Mouse (Mus musculus): ENCODE data around the gene Mrpl16. TPM values are rescaled to one million over a fixed set of nuclear protein-coding genes. Genes with fewer than 3 reads are reported as not detected.
A peak's percentile ranks its signal among the peaks of the same experiment; 100 is the strongest.

Gene Mrpl16
- 45.7 and 46.3 TPM in 2 replicates for polyA plus RNA-seq (2015; fragmentation: Nextera tagmentation; extraction: Ambion mirVana)

DNA sequence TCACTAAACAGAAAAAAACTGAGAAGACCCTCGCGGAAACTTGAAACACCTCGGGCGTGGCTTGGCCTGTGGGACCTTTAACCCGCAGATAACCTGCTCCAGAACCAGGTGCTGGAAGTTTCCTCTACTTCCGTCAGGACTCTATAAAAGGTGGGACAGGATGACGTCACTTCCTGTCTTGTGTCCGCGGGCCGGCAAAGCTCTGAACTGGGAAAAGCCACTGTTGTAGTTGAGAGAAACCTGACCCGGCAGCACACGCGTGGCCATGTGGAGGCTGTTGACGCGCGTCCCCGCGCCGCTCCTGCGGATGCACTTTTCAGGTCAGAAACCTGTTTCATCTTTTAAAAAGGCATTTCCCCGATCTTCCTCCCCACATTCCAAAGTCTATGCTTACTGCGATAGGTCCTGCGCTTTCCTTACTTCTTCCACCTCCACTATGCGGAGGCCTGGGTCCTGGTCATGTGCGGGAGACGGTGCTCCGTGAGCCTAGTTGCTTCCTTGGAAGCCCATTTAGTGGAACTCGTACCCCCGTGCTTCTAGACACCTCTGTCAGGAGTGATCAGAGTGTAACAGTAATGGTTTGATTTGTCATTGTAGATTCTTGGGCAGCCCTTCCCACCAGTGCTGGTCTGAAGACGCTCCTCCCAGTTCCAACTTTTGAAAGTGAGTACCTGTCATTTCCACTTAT is at the start of gene Mrpl16:
Gene Mrpl16 (plus strand): TSS at position 187 of the 688 bp plus-strand sequence.
- Histone ChIP-seq H3K4me1 (ENCODE audit: control insufficient read depth, insufficient read depth, low read length) (peaks cover 8% of the 10 kb centered on the region), H3K9me3 (replicated peaks; ENCODE audit: control insufficient read depth, low read length, poor library complexity, severe bottlenecking) (no peaks in the 10 kb centered on the region), H3K27me3 (ENCODE audit: control insufficient read depth, insufficient read depth, low read depth, low read length) (no peaks in the 10 kb centered on the region), H3K27ac (ENCODE audit: low read length) (peak within 1 kb of the TSS; percentile 10; the same call in 1 of the 2 replicates), H3K4me2 (ENCODE audit: low read length) (peak within 1 kb of the TSS; percentile 71), H3K9ac (ENCODE audit: low read depth, low read length) (peak within 1 kb of the TSS; percentile 65), H3K4me3 (ENCODE audit: low read depth, low read length) (peak within 1 kb of the TSS; percentile 54), H3K36me3 (ENCODE audit: control insufficient read depth, insufficient read depth, low read length) (peaks cover 8% of the 10 kb centered on the region)
- 1% methylated on average over 30 of the region's 30 CpGs for WGBS
- ATAC-seq, result peak; percentile 93

DNA sequence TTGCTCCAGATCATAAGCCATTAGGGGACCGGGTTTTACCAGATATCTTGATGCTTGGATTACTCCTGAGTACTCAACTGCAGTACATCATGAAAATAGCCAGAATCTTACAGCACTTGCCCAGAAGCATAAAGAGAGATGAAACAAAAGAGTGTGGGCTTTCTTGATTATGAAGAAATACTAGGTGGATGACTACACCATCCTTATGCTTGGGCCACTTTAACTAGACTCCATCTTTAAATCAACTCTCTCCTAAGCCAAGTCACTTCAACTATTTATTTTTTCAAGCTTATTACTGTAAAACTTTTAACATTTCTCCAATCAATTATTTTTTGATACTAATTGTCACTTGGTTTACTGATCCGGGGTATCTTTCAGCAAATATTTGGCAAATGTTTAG is 46.3 kb upstream of the Mrpl16 start:
- no peak for ATAC-seq
- Histone ChIP-seq H3K4me2 (ENCODE audit: low read length) (no peak overlapping the region), H3K36me3 (ENCODE audit: control insufficient read depth, insufficient read depth, low read length) (no peaks in the 10 kb centered on the region), H3K27ac (ENCODE audit: low read length) (no peak overlapping the region), H3K4me1 (ENCODE audit: control insufficient read depth, insufficient read depth, low read length) (no peaks in the 10 kb centered on the region), H3K9ac (ENCODE audit: low read depth, low read length) (no peak overlapping the region), H3K9me3 (replicated peaks; ENCODE audit: control insufficient read depth, low read length, poor library complexity, severe bottlenecking) (no peaks in the 10 kb centered on the region), H3K27me3 (ENCODE audit: control insufficient read depth, insufficient read depth, low read depth, low read length) (no peaks in the 10 kb centered on the region), H3K4me3 (ENCODE audit: low read depth, low read length) (no peak overlapping the region)
- WGBS, result 92% methylated on average over 2 of the region's 2 CpGs

DNA sequence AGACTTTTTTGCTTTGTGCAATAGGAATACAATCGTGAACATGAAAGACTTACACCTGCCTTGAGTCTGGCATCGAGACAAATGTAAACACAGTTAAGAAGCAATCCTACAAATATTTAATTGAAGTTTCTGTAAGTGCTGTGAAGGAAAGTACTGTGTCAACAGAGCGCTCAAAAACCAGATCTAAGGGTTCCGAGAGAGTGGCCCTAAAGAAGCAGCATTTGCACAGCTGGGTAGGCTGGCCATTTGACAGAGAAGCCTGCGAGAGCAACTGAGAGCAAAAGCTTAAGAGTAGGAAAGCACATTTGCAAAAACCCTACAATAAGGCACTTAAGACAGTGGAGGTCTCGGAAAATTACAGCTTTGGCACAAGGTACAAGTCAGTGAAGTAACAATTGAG is 45.9 kb upstream of the Mrpl16 start:
- Histone ChIP-seq H3K27ac (ENCODE audit: low read length) (no peak overlapping the region), H3K4me1 (ENCODE audit: control insufficient read depth, insufficient read depth, low read length) (no peaks in the 10 kb centered on the region), H3K27me3 (ENCODE audit: control insufficient read depth, insufficient read depth, low read depth, low read length) (no peaks in the 10 kb centered on the region), H3K9ac (ENCODE audit: low read depth, low read length) (no peak overlapping the region), H3K36me3 (ENCODE audit: control insufficient read depth, insufficient read depth, low read length) (no peaks in the 10 kb centered on the region), H3K9me3 (replicated peaks; ENCODE audit: control insufficient read depth, low read length, poor library complexity, severe bottlenecking) (no peaks in the 10 kb centered on the region), H3K4me3 (ENCODE audit: low read depth, low read length) (no peak overlapping the region), H3K4me2 (ENCODE audit: low read length) (no peak overlapping the region)
- no peak for ATAC-seq
- 84% methylated on average over 6 of the region's 6 CpGs for WGBS

DNA sequence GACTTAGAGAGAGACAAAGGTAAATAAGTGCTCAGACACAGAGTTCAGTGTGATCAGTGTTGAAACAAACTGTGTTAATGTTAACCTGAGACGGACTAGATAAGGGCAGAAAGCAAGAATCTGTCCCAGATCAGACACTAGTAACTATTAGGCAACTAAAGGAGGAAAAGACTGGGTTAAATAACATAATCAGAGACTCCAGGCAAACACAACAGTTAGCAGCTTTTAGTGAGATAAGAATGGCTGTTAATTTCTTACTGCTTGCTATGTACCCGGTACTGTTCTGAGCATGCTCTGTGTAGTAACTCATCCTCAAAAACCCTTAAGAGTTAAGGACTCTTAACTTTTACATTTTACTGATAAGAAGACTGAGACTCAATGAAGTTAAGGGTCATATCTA is 44.3 kb upstream of the Mrpl16 start:
- Histone ChIP-seq H3K9ac (ENCODE audit: low read depth, low read length) (no peak overlapping the region), H3K27ac (ENCODE audit: low read length) (no peak overlapping the region), H3K36me3 (ENCODE audit: control insufficient read depth, insufficient read depth, low read length) (no peaks in the 10 kb centered on the region), H3K9me3 (replicated peaks; ENCODE audit: control insufficient read depth, low read length, poor library complexity, severe bottlenecking) (no peaks in the 10 kb centered on the region), H3K27me3 (ENCODE audit: control insufficient read depth, insufficient read depth, low read depth, low read length) (no peaks in the 10 kb centered on the region), H3K4me3 (ENCODE audit: low read depth, low read length) (no peak overlapping the region), H3K4me2 (ENCODE audit: low read length) (no peak overlapping the region), H3K4me1 (ENCODE audit: control insufficient read depth, insufficient read depth, low read length) (no peaks in the 10 kb centered on the region)
- no peak for ATAC-seq
- WGBS, result 88% methylated on average over 2 of the region's 2 CpGs

DNA sequence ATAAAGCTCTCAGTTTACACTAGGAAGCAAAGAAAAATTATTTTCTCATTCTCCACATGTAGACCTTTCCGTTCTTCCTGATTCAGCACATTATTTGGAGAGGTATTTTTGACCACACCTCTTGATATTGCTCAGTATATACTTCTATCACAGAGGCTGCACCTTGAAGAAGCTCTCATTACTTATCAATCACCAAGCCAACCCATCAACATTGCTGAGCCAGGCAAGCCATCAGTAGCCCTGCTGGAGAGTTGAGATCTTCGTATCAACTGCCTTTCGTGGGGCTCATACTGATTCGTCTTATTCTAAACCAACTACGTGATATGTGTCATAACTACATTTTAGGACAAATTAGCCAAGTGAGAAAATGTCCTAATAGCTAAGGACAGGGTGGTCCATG is 42.9 kb upstream of the Mrpl16 start:
- Histone ChIP-seq H3K27ac (ENCODE audit: low read length) (no peak overlapping the region), H3K4me2 (ENCODE audit: low read length) (no peak overlapping the region), H3K4me1 (ENCODE audit: control insufficient read depth, insufficient read depth, low read length) (no peaks in the 10 kb centered on the region), H3K27me3 (ENCODE audit: control insufficient read depth, insufficient read depth, low read depth, low read length) (no peaks in the 10 kb centered on the region), H3K9me3 (replicated peaks; ENCODE audit: control insufficient read depth, low read length, poor library complexity, severe bottlenecking) (no peaks in the 10 kb centered on the region), H3K36me3 (ENCODE audit: control insufficient read depth, insufficient read depth, low read length) (no peaks in the 10 kb centered on the region), H3K9ac (ENCODE audit: low read depth, low read length) (no peak overlapping the region), H3K4me3 (ENCODE audit: low read depth, low read length) (no peak overlapping the region)
- no peak for ATAC-seq
- WGBS, result 96% methylated on average over 5 of the region's 5 CpGs

DNA sequence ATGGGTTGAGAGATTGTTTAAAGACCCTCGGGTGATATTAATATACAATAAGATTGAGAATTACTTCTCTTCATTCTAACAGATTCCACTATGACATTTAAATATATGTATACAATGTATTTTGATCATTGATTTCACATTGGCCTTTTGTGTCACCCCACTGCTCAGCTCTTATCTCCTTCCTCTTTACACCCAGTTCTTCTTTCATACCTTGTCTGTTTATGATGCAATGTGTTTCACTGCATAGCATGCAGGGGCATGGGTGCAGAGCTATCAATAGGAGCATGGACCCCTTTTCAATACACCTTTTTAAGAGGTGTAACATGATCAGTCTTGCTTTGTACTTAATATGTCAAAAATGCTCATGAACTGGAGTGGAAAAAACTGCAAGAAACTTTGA is 39.9 kb upstream of the Mrpl16 start:
- no peaks in the 10 kb centered on the region for H3K9me3 ChIP-seq (replicated peaks; ENCODE audit: control insufficient read depth, low read length, poor library complexity, severe bottlenecking)
- H3K4me3 ChIP-seq (ENCODE audit: low read depth, low read length), result no peak overlapping the region
- no peaks in the 10 kb centered on the region for H3K4me1 ChIP-seq (ENCODE audit: control insufficient read depth, insufficient read depth, low read length)
- no peak overlapping the region for H3K4me2 ChIP-seq (ENCODE audit: low read length)
- no peaks in the 10 kb centered on the region for H3K36me3 ChIP-seq (ENCODE audit: control insufficient read depth, insufficient read depth, low read length)
- H3K27ac ChIP-seq (ENCODE audit: low read length), result no peak overlapping the region
- H3K27me3 ChIP-seq (ENCODE audit: control insufficient read depth, insufficient read depth, low read depth, low read length), result no peaks in the 10 kb centered on the region
- no peak overlapping the region for H3K9ac ChIP-seq (ENCODE audit: low read depth, low read length)
- no peak for ATAC-seq
- WGBS, result 83% methylated on average over 1 of the region's 1 CpGs

DNA sequence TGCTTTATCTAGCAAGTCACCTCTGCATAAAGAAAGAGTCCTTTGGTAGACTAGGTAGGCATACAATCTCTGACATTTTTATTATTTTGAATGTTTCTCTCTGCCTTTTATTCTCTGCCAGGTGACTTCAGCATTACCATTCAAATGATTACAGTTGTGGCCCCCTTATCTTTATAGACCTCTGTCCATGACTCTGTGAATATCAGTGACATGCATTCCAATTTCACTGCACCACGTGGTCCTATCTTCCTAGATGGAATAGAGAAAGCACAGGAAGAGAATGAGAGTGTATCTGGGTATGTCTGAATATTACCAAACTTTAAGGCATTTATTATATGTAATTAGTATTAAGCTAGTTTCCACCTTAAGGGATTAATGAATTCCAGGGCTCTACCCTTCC is 33.7 kb upstream of the Mrpl16 start:
- no peaks in the 10 kb centered on the region for H3K9me3 ChIP-seq (replicated peaks; ENCODE audit: control insufficient read depth, low read length, poor library complexity, severe bottlenecking)
- no peak for ATAC-seq
- 58% methylated on average over 1 of the region's 1 CpGs for WGBS

DNA sequence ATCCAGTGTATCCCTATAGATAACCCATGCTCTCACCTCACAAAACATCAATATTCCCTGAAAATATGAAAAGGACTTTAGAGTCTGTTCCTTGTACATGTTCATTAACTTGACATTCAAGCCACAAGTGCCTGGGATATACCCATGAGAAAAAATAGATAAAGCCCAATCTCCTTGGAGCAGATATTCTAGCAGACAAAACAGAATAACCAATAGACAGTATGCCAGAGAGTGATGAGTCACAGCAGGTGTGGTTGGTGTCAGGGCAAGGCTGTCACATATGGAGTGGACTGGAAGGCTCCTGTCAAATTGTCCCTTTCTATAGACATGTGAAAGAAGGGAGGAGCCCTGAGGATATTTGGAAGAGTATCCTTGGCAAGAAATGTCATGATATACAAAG is 24.5 kb upstream of the Mrpl16 start:
- Histone ChIP-seq H3K36me3 (ENCODE audit: control insufficient read depth, insufficient read depth, low read length) (no peaks in the 10 kb centered on the region), H3K9ac (ENCODE audit: low read depth, low read length) (no peak overlapping the region)
- ATAC-seq, result no peak

More for the DNA sequence above, 33.7 kb upstream of the Mrpl16 start:
- Histone ChIP-seq H3K36me3 (ENCODE audit: control insufficient read depth, insufficient read depth, low read length) (no peaks in the 10 kb centered on the region), H3K9ac (ENCODE audit: low read depth, low read length) (no peak overlapping the region), H3K4me1 (ENCODE audit: control insufficient read depth, insufficient read depth, low read length) (no peaks in the 10 kb centered on the region), H3K27ac (ENCODE audit: low read length) (no peak overlapping the region), H3K4me2 (ENCODE audit: low read length) (no peak overlapping the region), H3K27me3 (ENCODE audit: control insufficient read depth, insufficient read depth, low read depth, low read length) (no peaks in the 10 kb centered on the region), H3K4me3 (ENCODE audit: low read depth, low read length) (no peak overlapping the region)

DNA sequence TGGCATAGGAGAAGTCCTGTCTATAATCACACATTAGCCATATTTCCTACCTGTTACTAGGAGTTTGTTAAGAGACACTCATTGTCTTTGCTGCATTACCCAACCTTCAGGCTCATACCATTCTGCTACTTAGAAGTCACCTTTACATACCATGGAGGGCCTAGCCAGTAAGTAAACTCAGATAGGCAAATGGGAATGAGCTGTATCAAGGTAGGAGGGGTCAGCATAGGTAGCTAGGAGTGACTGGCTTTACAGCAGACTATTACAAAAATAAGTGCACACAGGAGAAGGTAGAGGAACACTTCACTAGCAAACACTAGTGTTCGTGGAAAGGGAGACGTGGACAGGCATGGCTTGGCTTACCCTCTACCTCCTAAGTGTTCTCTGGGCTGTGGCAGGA is 22.9 kb upstream of the Mrpl16 start, which contains the start of gene Gif:
Gene Gif (plus strand): TSS at position 257 of the 400 bp plus-strand sequence.
- H3K4me3 ChIP-seq (ENCODE audit: low read depth, low read length), result no peak within 1 kb of the TSS
- H3K4me1 ChIP-seq (ENCODE audit: control insufficient read depth, insufficient read depth, low read length), result no peaks in the 10 kb centered on the region
- no peaks in the 10 kb centered on the region for H3K36me3 ChIP-seq (ENCODE audit: control insufficient read depth, insufficient read depth, low read length)
- 76% methylated on average over 2 of the region's 2 CpGs for WGBS
- H3K4me2 ChIP-seq (ENCODE audit: low read length), result no peak within 1 kb of the TSS
- H3K27ac ChIP-seq (ENCODE audit: low read length), result no peak within 1 kb of the TSS
- no peak within 1 kb of the TSS for H3K9ac ChIP-seq (ENCODE audit: low read depth, low read length)
- no peaks in the 10 kb centered on the region for H3K9me3 ChIP-seq (replicated peaks; ENCODE audit: control insufficient read depth, low read length, poor library complexity, severe bottlenecking)
- no peak for ATAC-seq
- no peaks in the 10 kb centered on the region for H3K27me3 ChIP-seq (ENCODE audit: control insufficient read depth, insufficient read depth, low read depth, low read length)

More for the DNA sequence above, 24.5 kb upstream of the Mrpl16 start:
- Histone ChIP-seq H3K9me3 (replicated peaks; ENCODE audit: control insufficient read depth, low read length, poor library complexity, severe bottlenecking) (no peaks in the 10 kb centered on the region), H3K27ac (ENCODE audit: low read length) (no peak overlapping the region), H3K4me2 (ENCODE audit: low read length) (no peak overlapping the region), H3K4me1 (ENCODE audit: control insufficient read depth, insufficient read depth, low read length) (no peaks in the 10 kb centered on the region), H3K4me3 (ENCODE audit: low read depth, low read length) (no peak overlapping the region), H3K27me3 (ENCODE audit: control insufficient read depth, insufficient read depth, low read depth, low read length) (no peaks in the 10 kb centered on the region)

All from midbrain, embryonic 16.5 days (tissue).